Mouse (Mus musculus) liver, embryonic 14.5 days (tissue): ENCODE measurements around the gene Gpr35. TPM values are rescaled to one million over a fixed set of nuclear protein-coding genes. Genes with fewer than 3 reads are reported as not detected.

ENCODE experiments used
- ATAC-seq: fragments of 200-750 bp; cut with Nextera tagmentation; 2 replicates; pipeline ENCODE4 v1.8.0; 2017; ENCODE audit warnings: moderate number of reproducible peaks, mild to moderate bottlenecking, moderate library complexity; ENCODE audit not compliant: insufficient read depth
- DNase-seq, 3 experiments: peaks; one replicate each; pipeline ENCODE4 v3.0.0-alpha.2; 2012 to 2013; ENCODE audit warnings: low read depth in 3 of 3, low spot score in 3 of 3
- H3K27ac ChIP-seq: fragments of 300-500 bp; sonication (generic); 2 replicates; pipeline ENCODE4 v1.5.1; 2014; ENCODE audit warnings: moderate library complexity, mild to moderate bottlenecking, control low read depth, inconsistent platforms
- H3K27me3 ChIP-seq: fragments of 300-500 bp; sonication (generic); 2 replicates; pipeline ENCODE4 v1.6.1; 2014; ENCODE audit warnings: mild to moderate bottlenecking, low read length, moderate library complexity; ENCODE audit not compliant: control insufficient read depth, insufficient read depth
- H3K36me3 ChIP-seq: fragments of 300-500 bp; sonication (generic); replicated peaks from 2 replicates; pipeline ENCODE4 v1.6.1; 2014; ENCODE audit warnings: low read depth; ENCODE audit not compliant: control insufficient read depth, insufficient read depth
- H3K4me1 ChIP-seq, 2 experiments: fragments of 200-500 bp in 1 of 2; fragments of 300-500 bp in 1 of 2; sonication (generic) in 1 of 2; replicated peaks; 2 replicates each; pipeline ENCODE4 v1.6.1; 2012 to 2014; ENCODE audit warnings: antibody characterized with exemption in 1 of 2, inconsistent platforms in 1 of 2, low read length in 1 of 2; ENCODE audit not compliant: control insufficient read depth in 2 of 2, insufficient read depth in 2 of 2
- H3K4me2 ChIP-seq: fragments of 300-500 bp; sonication (generic); 2 replicates; pipeline ENCODE4 v1.6.1; 2014; ENCODE audit warnings: low read depth, mild to moderate bottlenecking, control low read depth, moderate library complexity
- H3K4me3 ChIP-seq, 2 experiments: fragments of 200-500 bp in 1 of 2; fragments of 300-500 bp in 1 of 2; sonication (generic) in 1 of 2; 2 replicates each; pipeline ENCODE4 v1.5.1; 2012 to 2014; ENCODE audit warnings: low read depth in 2 of 2, low read length in 2 of 2, mild to moderate bottlenecking in 2 of 2, control low read depth in 1 of 2, inconsistent platforms in 1 of 2, moderate library complexity in 1 of 2; ENCODE audit not compliant: insufficient read depth in 1 of 2
- H3K9ac ChIP-seq: fragments of 300-500 bp; sonication (generic); replicated peaks from 2 replicates; pipeline ENCODE4 v1.6.1; 2014; ENCODE audit warnings: mild to moderate bottlenecking, control low read depth, moderate library complexity
- H3K9me3 ChIP-seq: fragments of 300-500 bp; sonication (generic); 2 replicates; pipeline ENCODE4 v1.6.1; 2016; ENCODE audit warnings: low read length, mixed read lengths; ENCODE audit not compliant: control insufficient read depth
- CTCF ChIP-seq: IDR thresholded peaks from 2 replicates; pipeline ENCODE4 v1.5.1; 2016; ENCODE audit warnings: antibody characterized with exemption, low read depth, control low read depth
- EP300 ChIP-seq: IDR thresholded peaks from 2 replicates; pipeline ENCODE4 v1.6.1; 2016; ENCODE audit warnings: antibody characterized with exemption, low read depth
- WGBS: fragments of 180-500 bp; shearing (Covaris S2); extraction: QIAGEN DNeasy Blood & Tissue Kit; methylation state at CpG from one replicate; pipeline ENCODE4 v1.1.7; 2014; ENCODE audit not compliant: insufficient replicate concordance; 5-methylcytosine and 5-hydroxymethylcytosine counted together
- polyA plus RNA-seq, 2 experiments: library from polyadenylated mRNA; depleted of rRNA in 1 of 2; stranded (reverse) in 1 of 2; unstranded in 1 of 2; fragments of >200 nt; fragmentation: Nextera tagmentation in 1 of 2; extraction: Ambion mirVana in 1 of 2; gene quantifications; 2 replicates each; pipeline versions ENCODE4 v1.2.1 to v1.2.3; 2012 to 2014

The Gpr35 gene
- polyA plus RNA-seq, 2 experiments, result 0.40 to 0.76 TPM

- peaks cover 13% of the 10 kb centered on the region for H3K36me3 ChIP-seq
- H3K27ac ChIP-seq, result no peak overlapping the region
- DNase-seq (no peak), ATAC-seq (no peak)
- no peak overlapping the region for H3K4me3 ChIP-seq
- peaks cover 3 to 9% of the 10 kb centered on the region in 2 experiments; a peak in 3 of 4 replicates for H3K4me1 ChIP-seq
- 84% methylated on average over 9 of the region's 9 CpGs for WGBS
- H3K9ac ChIP-seq, result no peak overlapping the region
- no peaks in the 10 kb centered on the region for H3K9me3 ChIP-seq
- no peaks in the 10 kb centered on the region for H3K27me3 ChIP-seq
- TF ChIP-seq EP300 (no peak), CTCF (no peak)
- H3K4me2 ChIP-seq, result no peak overlapping the region
Observed at GRCm38 (mm10) chr1:92916725-92917124, 33.9 kb upstream of the Gpr35 start.

GRCm38 (mm10) chr1:92919151-92919550 is 31.5 kb upstream of the Gpr35 start:
- 87% methylated on average over 11 of the region's 11 CpGs for WGBS
- ATAC-seq (no peak), DNase-seq (no peak)
- Histone ChIP-seq H3K9me3 (no peaks in the 10 kb centered on the region), H3K36me3 (peaks cover 13% of the 10 kb centered on the region), H3K4me2 (no peak overlapping the region), H3K9ac (no peak overlapping the region), H3K4me3 (no peak overlapping the region), H3K4me1 (peaks cover 0 to 6% of the 10 kb centered on the region in 2 experiments; a peak in 2 of 4 replicates), H3K27ac (no peak overlapping the region), H3K27me3 (no peaks in the 10 kb centered on the region)
- TF ChIP-seq CTCF, result no peak
- TF ChIP-seq EP300, result no peak

GRCm38 (mm10) chr1:92919775-92920174 is 30.9 kb upstream of the Gpr35 start:
- no peak overlapping the region for H3K4me3 ChIP-seq
- no peak overlapping the region for H3K4me2 ChIP-seq
- no peak for DNase-seq
- H3K36me3 ChIP-seq, result peaks cover 13% of the 10 kb centered on the region
- 73% methylated on average over 12 of the region's 12 CpGs for WGBS
- no peak for ATAC-seq
- no peaks in the 10 kb centered on the region for H3K27me3 ChIP-seq
- H3K27ac ChIP-seq, result no peak overlapping the region
- TF ChIP-seq EP300 (no peak), CTCF (no peak)
- H3K9ac ChIP-seq, result no peak overlapping the region
- no peaks in the 10 kb centered on the region for H3K9me3 ChIP-seq
- H3K4me1 ChIP-seq, result peaks cover 0 to 6% of the 10 kb centered on the region in 2 experiments; a peak in 2 of 4 replicates

DNA sequence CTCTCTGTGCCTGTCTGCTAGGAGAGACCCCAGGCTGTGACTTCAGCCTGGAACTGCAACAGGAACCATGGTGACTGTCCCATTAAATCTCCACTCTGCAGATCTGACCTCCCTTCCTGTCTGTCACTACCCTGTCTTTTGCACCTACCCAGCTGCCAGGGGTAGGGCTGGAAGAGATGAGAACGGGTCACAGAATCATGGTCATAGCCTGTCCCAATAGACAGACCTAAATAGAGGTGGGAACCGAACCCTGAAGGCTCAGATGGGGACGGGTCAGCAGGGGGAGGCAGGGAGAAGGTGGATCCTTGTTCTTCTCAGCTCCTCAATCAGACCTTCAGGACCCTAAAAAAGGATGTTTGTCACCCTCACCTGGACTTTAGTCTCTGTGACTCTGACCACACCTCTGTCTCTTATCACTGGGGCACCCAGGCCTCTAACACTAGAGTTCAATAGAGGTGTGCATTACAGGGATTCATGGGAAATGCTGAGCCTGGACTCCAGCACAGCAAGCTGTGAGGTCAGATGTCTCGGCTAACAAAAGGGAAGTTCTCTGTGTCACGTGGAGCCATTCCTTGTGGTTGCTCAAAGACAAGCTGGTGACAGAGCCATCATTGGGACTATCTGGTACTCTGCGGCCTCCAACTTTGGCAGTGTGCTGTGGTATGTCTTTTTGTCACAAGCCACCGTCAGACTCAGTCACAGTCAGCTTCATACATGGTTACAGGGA is 30.0 kb upstream of the Gpr35 start:
- no peak overlapping the region for H3K4me2 ChIP-seq
- no peak overlapping the region for H3K27ac ChIP-seq
- H3K9me3 ChIP-seq, result no peaks in the 10 kb centered on the region
- 32% methylated on average over 7 of the region's 7 CpGs for WGBS
- no peaks in the 10 kb centered on the region for H3K27me3 ChIP-seq
- H3K4me1 ChIP-seq, result peaks cover 0 to 6% of the 10 kb centered on the region in 2 experiments; a peak in 2 of 4 replicates
- no peak overlapping the region for H3K4me3 ChIP-seq
- peak; percentile 33 for ATAC-seq
- TF ChIP-seq CTCF, result no peak
- TF ChIP-seq EP300, result no peak
- DNase-seq, result no peak
- H3K9ac ChIP-seq, result no peak overlapping the region
- peaks cover 13% of the 10 kb centered on the region for H3K36me3 ChIP-seq

GRCm38 (mm10) chr1:92921496-92921895 is 29.2 kb upstream of the Gpr35 start:
- H3K9me3 ChIP-seq, result no peaks in the 10 kb centered on the region
- ATAC-seq (no peak), DNase-seq (no peak)
- no peak overlapping the region for H3K4me3 ChIP-seq
- no peak overlapping the region for H3K9ac ChIP-seq
- TF ChIP-seq EP300, result no peak
- no peak for TF ChIP-seq CTCF
- H3K27ac ChIP-seq, result no peak overlapping the region
- WGBS, result 66% methylated on average over 4 of the region's 4 CpGs
- H3K4me1 ChIP-seq, result peaks cover 0 to 6% of the 10 kb centered on the region in 2 experiments; a peak in 2 of 4 replicates
- peaks cover 4% of the 10 kb centered on the region; the same call in 1 of the 2 replicates for H3K36me3 ChIP-seq
- no peaks in the 10 kb centered on the region for H3K27me3 ChIP-seq
- no peak overlapping the region for H3K4me2 ChIP-seq
